Mouse (Mus musculus): ENCODE measurements at regions not wholly inside any gene's neighbourhood (a gene's known extent, or its start where the extent isn't known, plus 50 kb on each side); places are given as distances from the start of the nearest gene placed in this dataset.

DNA sequence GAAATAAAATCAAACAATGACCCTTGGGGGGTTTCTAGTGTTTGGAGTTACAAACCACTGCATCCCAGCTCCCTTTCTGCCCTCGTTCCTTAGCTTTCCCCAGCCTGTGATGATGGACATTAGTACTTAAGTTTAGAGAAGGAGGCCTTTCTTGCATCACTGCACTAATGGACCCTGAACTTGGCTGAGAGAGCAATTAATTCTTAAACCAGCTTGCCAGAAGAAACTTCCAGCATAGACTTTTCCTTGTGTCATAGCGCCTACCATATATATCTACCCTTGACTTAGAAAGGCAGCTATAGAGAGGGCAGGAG, 303.9 kb upstream of the Sel1l start:
- no peak for DNase-seq (ENCODE audit: low spot score)

DNA sequence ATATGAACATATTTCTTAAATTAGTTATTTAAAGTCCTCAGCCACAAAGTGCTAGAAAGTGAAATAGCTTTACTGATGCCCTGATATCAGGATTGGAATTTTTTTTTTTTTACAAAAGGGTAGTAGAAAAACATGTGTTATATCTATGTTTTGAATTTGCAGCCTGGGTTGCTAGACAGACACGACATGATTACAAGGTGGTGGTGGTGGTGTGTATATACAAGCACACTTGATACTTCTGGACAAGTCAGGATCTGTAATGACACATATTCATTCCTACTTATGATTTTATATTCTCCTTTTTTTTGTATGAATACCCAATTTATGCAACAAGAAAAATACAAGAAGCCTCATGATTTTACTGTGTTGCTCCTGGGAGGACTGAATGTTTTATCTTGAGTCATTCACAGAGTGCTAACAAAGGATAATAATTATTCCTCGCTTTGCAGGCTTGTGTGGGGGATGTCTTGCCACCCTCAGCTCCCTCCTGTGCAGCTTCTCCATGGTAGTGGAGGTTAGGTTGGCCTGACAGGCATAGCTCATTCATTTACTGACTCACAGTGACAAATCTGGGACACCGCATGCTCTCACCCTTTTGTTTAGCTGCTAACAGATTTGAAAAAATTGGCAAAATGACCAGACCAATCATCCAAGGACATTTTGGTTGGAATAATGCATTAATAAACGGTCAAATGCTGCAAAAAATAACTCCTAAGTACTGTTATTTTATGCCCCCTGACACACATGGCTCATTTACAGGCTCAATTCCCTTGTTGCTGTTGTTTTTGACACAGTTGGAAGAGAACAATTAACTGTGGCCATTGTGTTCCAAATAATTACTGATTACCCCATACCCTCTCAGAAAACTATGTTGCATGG, 303.3 kb upstream of the Sel1l start:
- DNase-seq (ENCODE audit: low spot score): no peak

DNA sequence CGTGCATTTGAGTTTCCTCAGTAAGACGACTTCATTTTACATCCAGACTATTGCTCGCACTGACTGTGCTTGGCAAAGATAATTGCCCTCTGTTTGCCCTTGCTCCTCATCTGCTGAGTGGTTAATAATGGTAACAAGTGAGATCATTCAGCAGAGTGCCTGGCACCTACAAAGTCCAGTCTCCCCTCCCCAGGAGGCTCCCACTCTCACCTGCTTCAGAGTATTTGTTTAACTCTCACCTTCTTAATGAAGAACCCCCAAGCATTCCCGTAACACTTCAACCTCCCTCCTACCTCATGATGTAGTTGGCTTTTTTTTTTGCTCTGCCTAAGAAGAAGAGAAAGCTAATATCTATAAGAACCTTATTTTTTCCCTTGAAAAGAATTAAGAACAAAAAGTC, 288.6 kb upstream of the Sel1l start:
- no peak for DNase-seq (ENCODE audit: low spot score)

DNA sequence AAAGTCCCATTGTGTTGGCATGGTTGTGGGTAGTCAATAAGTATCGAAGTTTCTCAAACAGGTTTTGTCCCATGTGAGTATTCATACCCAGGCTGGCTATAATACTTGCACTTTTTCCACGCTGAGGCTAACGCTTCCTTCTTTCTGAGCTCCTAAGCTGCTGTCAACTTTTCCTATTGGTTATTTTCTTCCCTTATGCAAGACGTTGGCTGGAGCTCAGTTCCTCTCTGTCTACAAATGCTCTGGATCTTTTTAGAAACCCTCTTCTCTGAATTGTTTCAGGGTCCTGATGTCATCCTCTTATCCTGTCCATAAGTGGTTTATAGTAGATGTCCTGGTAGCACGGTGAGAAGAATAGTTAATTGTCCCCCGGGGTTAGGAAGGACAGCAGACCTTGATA, 278.7 kb upstream of the Sel1l start:
- no peak for DNase-seq (ENCODE audit: low spot score)

- DNase-seq (ENCODE audit: low spot score): no peak
These were observed 271.3 kb upstream of the Sel1l start for GRCm38 (mm10) chr12:92120164-92120815.

- no peak for DNase-seq (ENCODE audit: low spot score)
These were observed 260.7 kb upstream of the Sel1l start for GRCm38 (mm10) chr12:92109615-92110014.

DNA sequence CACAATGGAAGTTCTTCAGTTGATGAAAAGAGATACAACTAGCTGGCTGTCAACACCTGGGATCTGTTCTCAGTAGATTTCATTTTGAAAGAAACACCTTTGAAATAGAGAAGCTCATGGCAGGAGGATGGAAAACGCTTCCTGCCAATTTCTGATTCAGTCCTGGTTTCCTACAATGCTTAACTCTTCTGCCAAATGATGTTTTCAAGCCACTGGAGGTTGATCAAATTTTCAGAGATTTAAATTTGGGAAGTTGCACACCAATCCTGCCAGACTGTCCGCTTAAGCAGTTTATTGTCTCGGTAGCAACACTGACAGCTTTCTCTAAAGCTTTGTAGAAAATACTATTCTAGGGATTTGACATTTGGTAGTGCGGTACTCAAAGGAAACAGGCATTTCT, 251.1 kb upstream of the Sel1l start:
- no peak for DNase-seq (ENCODE audit: low spot score)

DNA sequence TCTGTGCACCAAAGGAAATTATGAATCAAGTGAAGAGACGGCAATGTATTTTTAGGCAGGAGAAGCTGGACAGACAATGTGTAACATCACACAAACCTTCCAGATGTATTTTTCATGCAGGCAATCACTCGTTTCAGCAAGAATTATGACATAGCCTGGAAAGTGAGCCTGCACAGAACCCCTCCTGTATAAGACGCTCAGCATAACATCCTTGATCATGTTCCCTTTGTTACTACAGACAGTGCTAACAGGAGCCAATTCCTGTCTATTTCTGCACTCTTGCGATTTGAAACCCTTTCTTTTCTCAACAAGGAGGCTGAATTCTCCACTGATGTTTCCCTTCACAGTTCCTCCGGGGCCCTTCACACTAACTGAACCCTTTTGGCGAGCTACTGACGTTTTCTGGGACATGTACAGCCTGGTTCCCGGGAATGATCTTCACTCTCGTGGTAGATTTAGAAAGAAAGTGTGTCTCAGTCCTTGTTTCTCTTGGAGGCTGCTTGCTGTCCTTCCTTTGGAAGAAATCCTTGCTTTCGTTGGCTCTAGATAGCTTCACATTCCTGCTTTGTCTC, 243.9 kb upstream of the Sel1l start:
- DNase-seq (ENCODE audit: low spot score): no peak

- DNase-seq (ENCODE audit: low spot score): no peak
These were observed 224.3 kb upstream of the Sel1l start for GRCm38 (mm10) chr12:92073209-92073608.

- DNase-seq (ENCODE audit: low spot score): no peak
These were observed 213.8 kb upstream of the Sel1l start for GRCm38 (mm10) chr12:92062731-92063130.

DNA sequence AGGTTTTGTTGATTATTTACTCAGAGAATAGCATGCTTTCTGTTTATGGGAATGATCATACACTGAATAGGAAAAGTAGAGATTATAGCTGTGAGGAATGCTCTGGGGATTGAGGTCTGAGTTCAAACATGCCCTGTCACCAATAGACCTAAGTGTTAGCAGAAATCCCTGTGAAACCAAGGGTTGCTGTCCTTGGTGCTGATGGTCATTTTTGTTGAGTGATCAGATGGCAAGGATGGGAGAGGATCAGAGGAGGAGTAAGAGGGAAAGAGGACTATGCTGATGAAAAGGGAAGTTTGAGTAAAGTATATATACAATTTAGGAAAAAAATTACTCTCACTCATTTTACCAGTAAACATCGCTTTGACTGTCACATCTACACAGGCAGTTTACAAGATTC, 191.5 kb upstream of the Sel1l start:
- DNase-seq (ENCODE audit: low spot score): no peak

- DNase-seq (ENCODE audit: low spot score): no peak
These were observed 180.2 kb upstream of the Sel1l start for GRCm38 (mm10) chr12:92029192-92029591.

GRCm38 (mm10) chr12:92028354-92028753, 179.4 kb upstream of the Sel1l start:
- no peak for DNase-seq (ENCODE audit: low spot score)

DNA sequence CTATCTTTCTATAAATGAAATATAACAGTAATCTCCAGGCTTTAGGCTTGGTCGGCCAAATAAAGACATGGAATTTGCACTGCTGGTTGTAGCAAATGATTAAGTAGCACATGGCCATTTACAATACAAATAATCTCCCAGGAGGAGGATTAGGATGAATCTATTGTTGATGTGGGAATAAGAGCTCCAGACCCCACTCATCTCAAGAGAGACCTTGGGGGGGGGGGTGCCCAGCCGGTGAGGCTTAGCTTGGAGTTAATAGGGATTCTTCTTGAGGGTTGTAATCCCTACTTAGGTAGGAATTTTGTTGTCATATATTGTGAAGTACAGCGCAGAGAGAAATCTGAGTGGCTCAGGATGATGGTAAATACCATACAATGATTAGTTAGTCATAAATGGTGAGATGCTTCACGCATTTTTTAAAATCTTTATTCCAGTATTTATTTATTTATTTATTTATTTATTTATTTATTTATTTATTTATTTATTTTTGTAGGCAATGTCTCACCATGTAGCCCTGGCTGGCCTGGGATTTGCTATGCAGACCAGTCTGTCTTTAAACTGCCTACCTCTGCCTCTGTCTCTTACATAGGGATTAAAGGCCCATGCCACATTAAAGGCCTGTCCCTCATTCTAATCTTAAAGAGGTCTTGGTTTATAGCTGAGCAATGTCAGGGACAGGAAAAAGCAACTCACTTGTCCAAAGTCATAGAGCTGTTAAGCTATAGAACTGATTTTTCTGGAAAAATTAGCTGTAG, 175.7 kb upstream of the Sel1l start:
- DNase-seq (ENCODE audit: low spot score): no peak

- DNase-seq (ENCODE audit: low spot score): no peak
These were observed 170.8 kb upstream of the Sel1l start for GRCm38 (mm10) chr12:92019593-92020224.

- DNase-seq (ENCODE audit: low spot score): no peak
These were observed 166.4 kb upstream of the Sel1l start for GRCm38 (mm10) chr12:92015373-92015772.

DNA sequence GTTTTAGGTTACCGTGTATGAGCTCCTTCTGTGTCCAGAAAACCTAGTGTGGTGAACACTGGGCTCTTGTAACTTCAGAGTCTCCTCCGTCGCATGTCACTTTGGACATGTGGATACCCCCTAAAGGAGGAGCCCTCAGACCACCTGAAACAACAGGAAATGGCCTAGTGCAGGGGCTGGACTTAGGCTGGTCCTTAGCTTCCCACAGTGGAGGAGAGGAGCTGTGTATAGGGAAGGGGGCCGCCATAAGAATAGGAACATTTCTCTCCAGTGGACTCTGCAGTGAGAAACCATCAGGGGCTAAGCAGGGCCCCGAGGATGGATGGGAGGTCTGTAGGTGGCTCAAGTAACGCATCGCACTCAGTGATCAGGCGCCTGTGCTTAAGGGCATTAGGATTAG, 165.0 kb upstream of the Sel1l start:
- no peak for DNase-seq (ENCODE audit: low spot score)

DNA sequence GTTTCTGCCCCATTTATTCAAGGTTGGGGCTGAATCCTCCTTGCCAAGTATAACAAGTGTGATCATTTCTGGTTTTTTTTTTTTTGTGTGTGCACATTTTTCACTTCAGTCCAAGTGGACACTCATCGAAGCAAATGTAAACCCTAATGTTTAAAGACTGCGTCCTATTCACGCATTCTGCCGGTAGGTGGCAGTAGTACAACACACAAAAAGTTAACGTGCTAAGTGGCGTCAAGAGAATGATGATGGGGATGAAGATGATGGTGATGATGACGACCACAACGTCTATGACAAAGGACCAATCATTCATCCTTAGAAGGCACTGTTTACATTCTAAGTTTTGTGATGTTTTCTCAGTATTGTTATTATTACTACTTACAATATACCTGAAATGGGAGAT, 164.3 kb upstream of the Sel1l start:
- no peak for DNase-seq (ENCODE audit: low spot score)

- no peak for DNase-seq (ENCODE audit: low spot score)
These were observed 155.6 kb upstream of the Sel1l start for GRCm38 (mm10) chr12:92004391-92005094.

DNA sequence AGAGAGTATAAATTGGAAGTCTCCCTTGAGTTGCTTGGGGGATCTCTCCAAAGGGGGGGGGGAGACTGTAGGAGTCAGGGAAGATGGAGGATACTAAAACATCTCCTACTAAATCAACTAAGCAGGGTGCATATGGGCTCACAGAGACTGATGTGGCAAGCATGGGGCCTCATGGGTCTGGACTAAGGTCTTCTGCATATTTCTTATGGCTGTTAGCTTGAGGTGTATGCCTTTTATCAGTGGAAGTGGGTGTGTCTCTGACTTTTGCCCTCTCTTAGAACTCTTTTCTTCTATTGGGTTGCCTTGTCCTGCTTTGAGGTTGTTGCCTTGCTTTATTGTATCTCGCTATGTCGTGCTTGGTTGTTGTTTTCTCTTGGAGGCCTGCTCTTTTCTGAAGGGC, 150.1 kb upstream of the Sel1l start:
- no peak for DNase-seq (ENCODE audit: low spot score)

DNA sequence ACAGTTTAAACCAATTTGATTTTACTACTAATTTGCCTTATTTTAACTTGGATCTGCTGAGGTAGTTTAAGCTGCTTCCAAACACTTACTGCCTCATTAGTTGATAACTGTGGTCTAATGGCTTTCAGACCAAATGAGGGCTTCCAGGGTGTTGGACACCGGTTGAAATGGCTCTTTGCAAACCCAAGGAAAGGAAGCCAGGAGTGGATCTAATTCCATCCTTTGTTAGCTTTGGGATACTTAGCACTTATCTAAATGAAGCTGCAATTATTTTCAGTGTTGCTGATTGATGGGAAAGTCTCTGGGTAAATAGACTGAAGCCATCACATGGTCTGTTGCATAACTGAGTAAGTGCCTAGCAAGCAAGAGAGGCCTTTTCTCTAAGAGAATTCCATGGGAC, 148.4 kb upstream of the Sel1l start:
- no peak for DNase-seq (ENCODE audit: low spot score)

GRCm38 (mm10) chr12:91995545-91995944, 146.6 kb upstream of the Sel1l start:
- no peak for DNase-seq (ENCODE audit: low spot score)
